Mouse (Mus musculus): Measurements from ENCODE around the gene Sec14l3. TPM values are rescaled to one million over a fixed set of nuclear protein-coding genes. Genes with fewer than 3 reads are reported as not detected.

Gene Sec14l3
- polyA plus RNA-seq (2015; fragmentation: Nextera tagmentation; extraction: Ambion mirVana) = not detected in 2 replicates

DNA sequence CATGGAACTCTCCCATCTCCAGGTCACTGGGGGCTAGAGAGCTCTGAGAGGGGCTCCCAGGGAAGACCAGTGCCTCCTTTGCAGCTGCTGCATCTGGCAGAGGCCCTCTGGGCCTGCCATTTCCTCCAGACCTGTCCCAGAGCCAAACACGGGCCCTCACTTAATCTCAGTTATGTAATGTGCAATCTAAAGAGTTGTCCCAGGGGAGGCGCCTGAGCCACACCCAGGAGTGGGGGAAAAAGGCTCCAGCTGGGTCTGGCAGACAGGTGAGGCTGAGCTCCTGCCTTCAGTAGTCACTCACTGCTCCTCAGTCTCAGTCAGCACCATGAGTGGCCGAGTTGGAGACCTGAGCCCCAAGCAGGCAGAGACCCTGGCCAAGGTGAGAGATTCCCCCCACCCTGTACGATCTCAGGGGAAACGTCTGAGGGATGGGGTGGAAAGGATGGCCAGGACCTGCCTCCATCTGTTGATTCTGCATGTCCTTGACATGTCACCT is at the start of gene Sec14l3:
Sec14l3 (plus strand) TSS at position 215 of the 496 bp plus-strand sequence.

DNA sequence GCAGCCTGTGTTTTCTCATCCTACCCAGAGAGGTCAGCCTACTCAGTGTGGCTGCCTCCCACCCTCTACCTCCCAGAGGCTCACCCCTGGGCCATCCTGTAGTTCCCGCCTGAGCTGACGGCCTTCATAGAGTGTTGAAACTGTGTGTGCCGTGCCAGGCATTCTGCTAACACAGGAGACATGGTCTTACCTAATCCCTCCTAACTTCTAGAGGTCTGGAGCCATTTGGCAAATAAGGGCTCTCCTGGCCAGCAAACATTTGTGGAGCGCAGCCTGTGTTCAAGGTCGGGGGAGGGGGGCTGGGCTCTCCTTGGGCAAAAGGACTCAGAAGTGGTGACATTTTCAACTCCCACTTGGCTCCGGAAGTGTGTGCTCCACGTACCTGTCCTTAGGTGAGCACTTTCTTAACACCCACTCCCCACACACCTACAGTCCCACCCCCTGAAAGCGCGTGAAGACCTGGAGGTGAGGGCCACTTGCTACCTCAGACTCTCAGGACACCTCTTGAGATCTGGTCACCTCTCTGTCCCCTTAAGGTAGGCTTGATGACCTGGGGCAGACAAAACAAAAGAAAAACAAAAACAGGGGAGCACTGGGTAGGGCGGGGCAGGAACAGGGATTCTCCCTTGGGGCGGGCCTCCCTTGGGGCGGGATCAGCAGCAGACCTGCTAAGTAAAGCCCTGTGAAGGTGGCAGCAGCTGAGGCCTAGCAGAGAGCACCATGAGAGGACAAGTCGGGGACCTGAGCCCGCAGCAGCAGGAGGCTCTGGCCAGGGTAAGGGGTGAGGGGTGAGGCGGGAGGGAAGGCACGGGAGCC is 33.3 kb upstream of the Sec14l3 start, which contains the start of gene Sec14l4:
Sec14l4 (plus strand) TSS at position 337 of the 816 bp plus-strand sequence.

GRCm38 (mm10) chr11:4095171-4096053 is 30.8 kb downstream of the Sec14l3 start, which contains the start of gene Mtfp1:
Gene Mtfp1, minus strand, starts transcription at chr11:4095445.

GRCm38 (mm10) chr11:4122742-4123579 is 58.3 kb downstream of the Sec14l3 start, which contains the start of gene Sec14l2:
Gene Sec14l2, minus strand, starts transcription at chr11:4123415.

Other genes with a start within 250 kb of the Sec14l3 start
- 0.37 TPM in 2 replicates for gene Osbp2, start 200.9 kb upstream of the Sec14l3 start, polyA plus RNA-seq (2015; fragmentation: Nextera tagmentation; extraction: Ambion mirVana)
- gene 4921536K21Rik, start 169.7 kb upstream of the Sec14l3 start, polyA plus RNA-seq (2015; fragmentation: Nextera tagmentation; extraction: Ambion mirVana) = 0.10 and 0.15 TPM in 2 replicates
- 4.0 and 4.6 TPM in 2 replicates for gene Dusp18, start 169.6 kb upstream of the Sec14l3 start, polyA plus RNA-seq (2015; fragmentation: Nextera tagmentation; extraction: Ambion mirVana)
- gene Slc35e4, start 150.2 kb upstream of the Sec14l3 start, polyA plus RNA-seq (2015; fragmentation: Nextera tagmentation; extraction: Ambion mirVana) = 11.4 and 11.6 TPM in 2 replicates
- gene Tcn2, start 132.7 kb upstream of the Sec14l3 start, polyA plus RNA-seq (2015; fragmentation: Nextera tagmentation; extraction: Ambion mirVana) = 40.2 and 56.6 TPM in 2 replicates
- gene Pes1, start 100.9 kb upstream of the Sec14l3 start, polyA plus RNA-seq (2015; fragmentation: Nextera tagmentation; extraction: Ambion mirVana) = 35.7 and 36.6 TPM in 2 replicates
- gene 4930556J24Rik, start 88.1 kb upstream of the Sec14l3 start, polyA plus RNA-seq (2015; fragmentation: Nextera tagmentation; extraction: Ambion mirVana) = not detected in 2 replicates
- 4.0 and 4.8 TPM in 2 replicates for gene Gal3st1, start 81.2 kb upstream of the Sec14l3 start, polyA plus RNA-seq (2015; fragmentation: Nextera tagmentation; extraction: Ambion mirVana)
- gene Sec14l4, start 33.4 kb upstream of the Sec14l3 start, polyA plus RNA-seq (2015; fragmentation: Nextera tagmentation; extraction: Ambion mirVana) = 0.10 and 0.60 TPM in 2 replicates
- 16.6 and 19.9 TPM in 2 replicates for gene Mtfp1, start 30.6 kb downstream of the Sec14l3 start, polyA plus RNA-seq (2015; fragmentation: Nextera tagmentation; extraction: Ambion mirVana)
- gene Sec14l2, start 58.6 kb downstream of the Sec14l3 start, polyA plus RNA-seq (2015; fragmentation: Nextera tagmentation; extraction: Ambion mirVana) = 0.85 and 1.1 TPM in 2 replicates
- 13.5 and 15.0 TPM in 2 replicates for gene Rnf215, start 70.4 kb downstream of the Sec14l3 start, polyA plus RNA-seq (2015; fragmentation: Nextera tagmentation; extraction: Ambion mirVana)
- gene Ccdc157, start 95.5 kb downstream of the Sec14l3 start, polyA plus RNA-seq (2015; fragmentation: Nextera tagmentation; extraction: Ambion mirVana) = 3.8 and 4.2 TPM in 2 replicates
- 16.0 and 18.1 TPM in 2 replicates for gene Sf3a1, start 95.5 kb downstream of the Sec14l3 start, polyA plus RNA-seq (2015; fragmentation: Nextera tagmentation; extraction: Ambion mirVana)
- 9.9 and 12.4 TPM in 2 replicates for gene Tbc1d10a, start 121.9 kb downstream of the Sec14l3 start, polyA plus RNA-seq (2015; fragmentation: Nextera tagmentation; extraction: Ambion mirVana)
- gene Castor1, start 153.4 kb downstream of the Sec14l3 start, polyA plus RNA-seq (2015; fragmentation: Nextera tagmentation; extraction: Ambion mirVana) = 10.0 and 13.3 TPM in 2 replicates
- 0.06 and 0.33 TPM in 2 replicates for gene Osm, start 171.6 kb downstream of the Sec14l3 start, polyA plus RNA-seq (2015; fragmentation: Nextera tagmentation; extraction: Ambion mirVana)
- gene Lif, start 192.7 kb downstream of the Sec14l3 start, polyA plus RNA-seq (2015; fragmentation: Nextera tagmentation; extraction: Ambion mirVana) = 0.23 and 0.34 TPM in 2 replicates

Data from skeletal muscle tissue, postnatal 0 days (tissue).